23 mouse cellular contexts compared by ENCODE assay signal in genomic region chr1:59298491-59299090, GRCm38 (mm10). TPM values are rescaled to one million over a fixed set of nuclear protein-coding genes. Genes with fewer than 3 reads are reported as not detected.
A peak's percentile ranks its signal among the peaks of the same experiment; 100 is the strongest.
DNase-seq lines count a peak whose midpoint lies in the region; ATAC-seq and TF ChIP-seq lines count a peak whose summit lies in the region.
"Had no signal": no experiment of that assay in that cellular context is flagged by ENCODE, and none has a peak within 500 bp of the region (broad histone marks: within the 10 kb centered on the region; RNA-seq: fewer than 3 reads in every experiment).

No protein-coding gene starts in this region.

- TF ChIP-seq CTCF in lung, embryonic 14.5 days (IDR thresholded peaks at IDR 0.05; ENCODE audit: low read depth), result no peak
- no peak for TF ChIP-seq CTCF in lung, postnatal 0 days (IDR thresholded peaks at IDR 0.05)

- H3K4me2 ChIP-seq in heart, embryonic 12.5 days, result no peak overlapping the region
- no peak overlapping the region for H3K4me2 ChIP-seq in lung, embryonic 14.5 days
- H3K4me2 ChIP-seq in lung, postnatal 0 days (replicated peaks; ENCODE audit: low read depth, low read length), result no peak overlapping the region
- H3K4me2 ChIP-seq: embryonic facial prominence, embryonic 12.5 days had no signal

- no peak for TF ChIP-seq EP300 in lung, postnatal 0 days (IDR thresholded peaks at IDR 0.05)

- 0 out of 2 replicates have a peak, but pooled peaks cover 4% of the 10 kb centered on the region for H3K9me3 ChIP-seq in heart, embryonic 12.5 days (replicated peaks)
- H3K9me3 ChIP-seq in lung, embryonic 14.5 days (ENCODE audit: low read depth, low read length), result no peaks in the 10 kb centered on the region
- no peaks in the 10 kb centered on the region for H3K9me3 ChIP-seq in lung, postnatal 0 days (ENCODE audit: low read length)
- H3K9me3 ChIP-seq: embryonic facial prominence, embryonic 12.5 days had no signal

- ATAC-seq in heart, embryonic 12.5 days (ENCODE audit: insufficient number of reproducible peaks, low FRiP score), result no peak
- ATAC-seq in lung, embryonic 14.5 days (ENCODE audit: insufficient read depth), result no peak
- no peak for ATAC-seq in lung, postnatal 0 days
- ATAC-seq in granulocyte monocyte progenitor cell, adult 5-6 weeks (replicated peaks; ENCODE audit: poor library complexity, severe bottlenecking), result no peak
- ATAC-seq: forebrain, embryonic 16.5 days had no signal

- no peaks in the 10 kb centered on the region for H3K27me3 ChIP-seq in heart, embryonic 12.5 days (replicated peaks)
- H3K27me3 ChIP-seq in lung, embryonic 14.5 days (ENCODE audit: insufficient read depth, low read length), result no peaks in the 10 kb centered on the region
- H3K27me3 ChIP-seq in lung, postnatal 0 days (replicated peaks; ENCODE audit: insufficient read depth, low read length), result no peaks in the 10 kb centered on the region
- H3K27me3 ChIP-seq: CH12.LX; embryonic facial prominence, embryonic 12.5 days had no signal

- no peaks in the 10 kb centered on the region for H3K36me3 ChIP-seq in heart, embryonic 12.5 days
- H3K36me3 ChIP-seq in lung, embryonic 14.5 days (ENCODE audit: insufficient read depth), result no peaks in the 10 kb centered on the region
- H3K36me3 ChIP-seq in lung, postnatal 0 days (ENCODE audit: insufficient read depth, low read length), result no peaks in the 10 kb centered on the region
- H3K36me3 ChIP-seq: embryonic facial prominence, embryonic 12.5 days had no signal

- 37% methylated on average over 9 of the region's 9 CpGs for WGBS in heart, embryonic 12.5 days
- 39% methylated on average over 9 of the region's 9 CpGs for WGBS in lung, embryonic 14.5 days
- WGBS in lung, postnatal 0 days, result 35% methylated on average over 9 of the region's 9 CpGs

- DNase-seq in heart, adult 11 months, result peak; percentile 64
- DNase-seq in lung, embryonic 14.5 days, result peak; percentile 41
- DNase-seq in lung, postnatal 0 days (ENCODE audit: low spot score), result no peak
- DNase-seq in thymus, postnatal 0 days (ENCODE audit: low spot score), result peak; percentile 41
- no peak for DNase-seq in spleen, adult 18-20 months
- DNase-seq: cerebellum, adult 8-10 months; kidney, adult 18-20 months; kidney, postnatal 4 days; liver; lung, postnatal 14 days; midbrain, embryonic 14.5 days had no signal

- H3K4me3 ChIP-seq in heart, embryonic 12.5 days, result no peak overlapping the region
- no peak overlapping the region for H3K4me3 ChIP-seq in lung, embryonic 14.5 days (ENCODE audit: low read depth, low read length)
- no peak overlapping the region for H3K4me3 ChIP-seq in lung, postnatal 0 days (ENCODE audit: low read depth, low read length)
- H3K4me3 ChIP-seq: embryonic facial prominence, embryonic 12.5 days; myocyte had no signal

- no peak overlapping the region for H3K9ac ChIP-seq in heart, embryonic 12.5 days
- no peak overlapping the region for H3K9ac ChIP-seq in lung, embryonic 14.5 days
- no peak overlapping the region for H3K9ac ChIP-seq in lung, postnatal 0 days (replicated peaks; ENCODE audit: low read depth)
- H3K9ac ChIP-seq: embryonic facial prominence, embryonic 12.5 days had no signal

- H3K27ac ChIP-seq in heart, embryonic 12.5 days (ENCODE audit: poor library complexity, severe bottlenecking), result no peak overlapping the region
- H3K27ac ChIP-seq in lung, embryonic 14.5 days (ENCODE audit: low read depth), result no peak overlapping the region
- no peak overlapping the region for H3K27ac ChIP-seq in lung, postnatal 0 days (ENCODE audit: low read length)
- H3K27ac ChIP-seq: embryonic facial prominence, embryonic 12.5 days had no signal

- H3K4me1 ChIP-seq in heart, embryonic 12.5 days (replicated peaks), result peaks cover 8% of the 10 kb centered on the region; the same call in 1 of the 2 replicates
- H3K4me1 ChIP-seq in lung, embryonic 14.5 days (ENCODE audit: insufficient read depth), result peaks cover 6% of the 10 kb centered on the region; the same call in 1 of the 2 replicates
- no peaks in the 10 kb centered on the region for H3K4me1 ChIP-seq in lung, postnatal 0 days (ENCODE audit: insufficient read depth, low read depth, low read length)

RNA-seq across cellular contexts. Expression of gene Cdk15, which starts 41.9 kb away (rescaled TPM):
- polyA plus RNA-seq in heart, embryonic 12.5 days (2016; fragmentation: Nextera tagmentation; extraction: Ambion mirVana), result 0.11 and 0.39 TPM in 2 replicates
- 0.16 TPM in 1 of 2 replicates, not detected in the other for polyA plus RNA-seq in lung, embryonic 14.5 days (2014; fragmentation: Nextera tagmentation; extraction: Ambion mirVana)
- 0.13 and 0.35 TPM in 2 replicates for polyA plus RNA-seq in lung, postnatal 0 days (2015; fragmentation: Nextera tagmentation; extraction: Ambion mirVana)
- polyA plus RNA-seq in thymus, postnatal 0 days (2015; fragmentation: Nextera tagmentation; extraction: Ambion mirVana), result 1.5 and 4.4 TPM in 2 replicates
- total RNA-seq in granulocyte monocyte progenitor cell, adult 5-6 weeks (2014; fragmentation: Nextera tagmentation), result not detected in 2 replicates
- not detected in 2 replicates for total RNA-seq in granulocyte monocyte progenitor cell, adult 5-6 weeks (2017)
- total RNA-seq: hematopoietic stem cell, adult 5-6 weeks; megakaryocyte, adult 5-6 weeks; MEL had no signal
- polyA plus RNA-seq: heart, embryonic 14.5 days; liver, embryonic 16.5 days; small intestine, adult 2 months had no signal

Comparison
In these comparisons a context has a peak if more than half of its experiments do, and no peak if none do; other contexts are left out.
1. DNase-seq: peak in heart, adult 11 months (single experiment), lung, embryonic 14.5 days (single experiment) and thymus, postnatal 0 days (single experiment); none in lung, postnatal 0 days (single experiment) and spleen, adult 18-20 months (0 of 2).